Mouse (Mus musculus) left cerebral cortex, postnatal 36 days (tissue): ENCODE data around the gene Luc7l. TPM values are rescaled to one million over a fixed set of nuclear protein-coding genes. Genes with fewer than 3 reads are reported as not detected.
"Not testable (repeated sequence)": the region's sequence is repeated elsewhere in the genome, so short reads cannot be mapped to it uniquely, and the experiment has no call there.

ENCODE experiments used
- DNase-seq, 2 experiments: peaks; one replicate each; pipeline ENCODE4 v3.0.0; 2021 to 2022; ENCODE audit warnings: low spot score in 2 of 2, mixed read lengths in 1 of 2
- intact Hi-C: fragments of 180-260 bp; cut with DNase I; formaldehyde crosslinking; loops from one replicate; pipeline ENCODE4 v1.15.1; 2025
- total RNA-seq, 2 experiments: library from RNA; stranded (reverse); gene quantifications; 2 replicates each; pipeline ENCODE4 v1.2.3; 2021

Luc7l gene
- total RNA-seq, 2 experiments from 2014 or later: 64.0 to 86.2 TPM

DNA sequence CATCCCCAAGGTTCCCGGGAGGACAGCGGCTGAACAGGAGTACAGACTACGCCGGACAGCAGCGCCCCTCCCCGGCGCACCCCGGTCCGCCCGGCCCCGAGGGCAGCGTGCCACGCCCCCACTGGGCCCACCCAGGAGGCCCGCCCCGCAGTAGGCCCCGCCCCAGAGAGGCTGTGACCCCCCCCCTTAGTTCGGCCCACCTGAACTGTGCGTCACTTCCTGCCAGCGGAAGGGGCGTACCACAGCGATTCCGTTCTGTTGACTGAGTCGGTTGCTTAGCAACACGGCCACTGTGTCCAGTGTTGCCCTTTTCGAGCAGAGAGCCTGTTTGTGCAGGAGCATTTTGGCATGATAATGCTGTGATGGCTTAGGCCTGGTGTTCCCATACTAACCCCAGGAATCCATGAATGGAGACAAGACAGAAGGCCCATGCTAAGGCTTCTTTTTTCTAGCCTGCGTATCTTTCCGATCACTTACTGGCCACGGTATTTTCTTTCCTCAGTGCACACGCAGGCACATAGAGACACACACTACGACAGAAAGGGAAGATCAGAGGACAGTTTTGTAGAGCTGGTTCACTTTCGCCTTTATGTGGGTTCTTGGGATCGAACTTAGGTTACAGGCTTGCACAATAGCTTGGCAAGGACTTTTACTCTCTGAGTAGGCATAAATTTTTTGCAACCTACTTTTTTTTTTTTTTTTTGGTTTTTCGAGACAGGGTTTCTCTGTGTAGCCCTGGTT, 8.4 kb upstream of the Luc7l start, which contains the start of gene Fam234a:
Gene Fam234a (minus strand): TSS at position 142 of the 741 bp plus-strand sequence.
- DNase-seq: peak; percentile 89
- intact Hi-C loops: loop anchor here (5.0 kb wide), 1 partner anchor 107 kb away; the partner anchor contains the start of gene Axin1

DNA sequence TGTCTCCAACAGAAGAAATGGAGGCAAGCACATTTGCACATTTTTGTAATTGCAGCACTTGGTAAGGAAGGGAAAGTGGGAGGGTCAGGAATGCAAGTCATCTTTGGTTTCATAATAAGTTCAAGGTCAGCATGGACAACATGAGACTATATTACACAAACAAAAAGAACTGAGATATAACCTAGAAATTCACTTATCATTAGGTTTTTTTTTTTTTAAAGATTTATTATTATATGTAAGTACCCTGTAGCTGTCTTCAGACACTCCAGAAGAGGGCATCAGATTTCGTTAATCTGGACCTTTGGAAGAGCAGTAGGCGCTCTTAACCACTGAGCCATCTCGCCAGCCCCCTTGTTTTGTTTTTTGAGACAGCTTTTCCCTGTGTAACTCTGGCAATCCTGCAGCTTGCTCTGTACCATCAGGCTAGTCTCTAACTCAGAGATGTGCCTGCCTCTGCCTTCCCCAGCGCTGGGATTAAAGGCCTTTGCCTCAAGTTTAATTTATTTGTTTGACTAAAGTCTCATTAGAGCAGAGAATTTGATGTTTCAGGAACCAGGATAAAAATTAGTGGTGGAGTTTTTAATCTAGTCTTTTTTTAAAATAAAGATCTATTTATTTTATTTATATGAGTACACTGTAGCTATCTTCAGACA, 684 bp upstream of the Luc7l start:
- intact Hi-C loops: no loop called here

GRCm38 (mm10) chr17:26253399-26253798, 703 bp downstream of the Luc7l start:
- intact Hi-C loops: no loop called here
- DNase-seq: no peak

More for the DNA sequence above, 684 bp upstream of the Luc7l start:
- no peak for DNase-seq

DNA sequence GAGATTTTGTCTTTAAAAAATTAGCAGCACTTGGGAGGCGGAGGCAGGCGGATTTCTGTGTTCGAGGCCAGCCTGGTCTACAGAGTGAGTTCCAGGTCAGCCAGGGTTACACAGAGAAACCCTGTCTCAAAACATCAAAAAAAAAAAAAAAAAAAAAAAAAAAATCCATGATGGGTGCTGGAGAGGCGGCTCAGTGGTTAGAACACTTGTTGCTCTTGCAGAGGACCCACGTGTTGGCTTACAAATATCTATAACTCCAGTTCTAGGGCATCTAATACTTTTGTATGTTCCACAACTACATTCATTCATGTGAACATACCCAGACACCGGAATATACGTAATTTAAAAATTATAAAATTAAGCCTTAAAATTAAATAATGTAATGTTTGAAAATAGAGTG, 2.6 kb downstream of the Luc7l start:
- intact Hi-C loops: no loop called here
- DNase-seq: no peak

- no peak for DNase-seq
- intact Hi-C loops: no loop called here
These were observed 9.1 kb downstream of the Luc7l start for GRCm38 (mm10) chr17:26261826-26262225.

DNA sequence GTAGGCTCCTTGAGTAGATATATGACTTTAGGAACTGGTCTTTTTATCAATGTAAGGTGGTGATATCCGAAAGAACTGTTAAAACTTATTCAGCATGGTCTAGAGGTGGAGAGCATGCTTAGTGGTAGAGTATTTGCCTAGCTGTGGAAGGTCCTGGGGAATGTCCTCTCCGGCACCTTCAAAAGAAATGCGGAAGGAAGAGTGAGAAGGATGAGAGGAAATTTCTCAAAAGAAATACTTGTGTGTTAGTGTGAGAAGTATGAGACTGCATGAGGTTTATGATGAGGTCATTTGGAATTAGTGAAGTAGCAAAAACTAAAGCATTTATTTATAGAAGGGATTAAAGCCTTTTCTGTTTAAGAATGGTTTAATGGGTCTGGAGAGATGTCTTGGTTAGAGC, 9.7 kb downstream of the Luc7l start:
- DNase-seq: no peak
- intact Hi-C loops: no loop called here

- intact Hi-C loops: no loop called here
These were observed 16.2 kb downstream of the Luc7l start for GRCm38 (mm10) chr17:26268851-26269250.

DNA sequence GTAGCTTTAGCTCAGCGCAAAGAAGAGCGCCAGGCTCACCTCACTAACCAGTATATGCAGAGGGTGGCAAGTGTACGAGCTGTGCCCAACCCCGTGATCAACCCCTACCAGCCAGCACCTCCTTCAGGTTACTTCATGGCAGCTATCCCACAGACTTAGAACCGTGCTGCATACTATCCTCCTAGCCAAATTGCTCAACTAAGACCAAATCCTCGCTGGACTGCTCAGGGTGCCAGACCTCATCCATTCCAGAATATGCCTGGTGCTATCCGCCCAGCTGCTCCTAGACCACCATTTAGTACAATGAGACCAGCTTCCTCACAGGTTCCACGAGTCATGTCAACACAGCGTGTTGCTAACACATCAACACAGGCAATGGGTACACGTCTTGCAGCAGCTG, 16.9 kb downstream of the Luc7l start:
- intact Hi-C loops, DNase-seq: not testable (repeated sequence)

More at GRCm38 (mm10) chr17:26268851-26269250, 16.2 kb downstream of the Luc7l start:
- DNase-seq: no peak

- no peak for DNase-seq
- intact Hi-C loops: no loop called here
These were observed 19.9 kb downstream of the Luc7l start for GRCm38 (mm10) chr17:26272586-26272985.

- DNase-seq: no peak
- intact Hi-C loops: no loop called here
These were observed 23.2 kb downstream of the Luc7l start for GRCm38 (mm10) chr17:26275933-26276332.

GRCm38 (mm10) chr17:26276711-26277110, 24.0 kb downstream of the Luc7l start:
- intact Hi-C loops: no loop called here
- no peak for DNase-seq

- intact Hi-C loops: no loop called here
- DNase-seq: no peak
These were observed 33.7 kb downstream of the Luc7l start for GRCm38 (mm10) chr17:26286199-26286955.

DNA sequence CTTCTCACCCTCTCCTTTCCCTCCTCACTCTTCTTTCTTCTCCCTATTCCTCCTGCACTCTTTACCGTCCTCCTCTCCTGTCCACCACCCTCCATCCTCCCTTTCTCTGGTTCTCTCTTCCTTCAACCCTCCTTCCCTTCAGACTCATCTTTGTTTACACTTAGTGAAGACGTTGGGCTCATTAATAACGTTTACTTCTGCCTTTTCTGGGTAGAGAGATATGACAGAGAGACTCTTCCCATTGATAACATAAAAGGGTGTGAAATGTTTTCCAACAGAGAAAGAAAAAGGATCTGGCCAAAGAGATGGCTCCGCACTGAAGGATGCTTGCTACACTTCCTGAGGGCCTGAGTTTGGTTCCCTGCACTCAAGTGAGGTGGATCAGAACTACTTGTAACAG, 36.8 kb downstream of the Luc7l start:
- intact Hi-C loops: no loop called here
- DNase-seq: no peak

DNA sequence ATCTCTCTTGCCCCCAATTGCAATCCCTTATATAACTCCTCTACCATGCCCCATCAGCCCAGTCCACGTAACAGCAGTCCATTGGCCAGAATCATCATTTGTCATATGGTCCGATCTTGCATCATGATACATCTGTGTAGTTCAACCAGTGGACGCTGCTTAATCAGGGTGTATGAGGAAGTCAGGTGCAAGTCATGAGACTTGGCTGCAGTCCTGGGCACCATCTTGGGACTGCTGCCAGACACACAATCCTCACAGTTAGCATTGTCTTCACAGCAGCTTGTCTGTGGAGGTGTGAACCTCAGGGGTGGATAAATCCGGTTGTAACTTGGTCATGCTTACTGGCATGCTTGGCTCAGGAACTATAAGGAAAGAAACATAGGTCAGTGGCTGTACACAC, 45.6 kb downstream of the Luc7l start:
- DNase-seq, intact Hi-C loops: not testable (repeated sequence)

GRCm38 (mm10) chr17:26314291-26314690, 61.6 kb downstream of the Luc7l start:
- intact Hi-C loops: loop anchor here (1.0 to 10.0 kb wide), 3 partner anchors 55 to 331 kb away; no protein-coding TSS in a partner anchor

GRCm38 (mm10) chr17:26315474-26315873, 62.8 kb downstream of the Luc7l start:
- intact Hi-C loops: loop anchor here (2.0 to 10.0 kb wide), 2 partner anchors 53 to 329 kb away; no protein-coding TSS in a partner anchor
- DNase-seq: no peak

More at GRCm38 (mm10) chr17:26314291-26314690, 61.6 kb downstream of the Luc7l start:
- DNase-seq: peak; percentile 65 to 79

DNA sequence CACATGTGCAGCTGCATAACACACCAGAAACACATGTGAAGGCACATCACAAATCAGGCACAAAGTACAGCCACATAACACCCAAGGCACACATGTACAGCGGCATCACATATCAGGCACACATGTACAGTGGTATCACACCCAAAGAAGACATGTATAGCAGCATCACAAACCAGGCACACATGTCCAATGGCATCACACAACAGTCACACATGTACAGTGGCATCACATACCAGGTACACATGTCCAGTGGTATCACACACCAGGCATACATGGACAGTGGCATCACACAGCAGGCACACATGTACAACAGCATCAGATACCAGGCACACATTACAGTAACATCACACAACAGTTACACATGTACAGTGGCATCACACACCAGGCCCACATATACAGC, 65.7 kb downstream of the Luc7l start:
- DNase-seq: no peak
- intact Hi-C loops: loop anchor here (10.0 kb wide), 1 partner anchor 326 kb away; no protein-coding TSS in a partner anchor
